Mouse (Mus musculus) kidney, postnatal 14 days (tissue): ENCODE measurements around the gene Zfp52.

ENCODE experiments used
- DNase-seq: peaks from one replicate; pipeline ENCODE4 v3.0.0; 2022; ENCODE audit warnings: mixed read lengths

The Zfp52 gene

GRCm38 (mm10) chr17:21535096-21536001 is at the start of gene Zfp52:
Gene Zfp52 (plus strand): TSS chr17:21535539.
- DNase-seq, result peak; percentile 78

DNA sequence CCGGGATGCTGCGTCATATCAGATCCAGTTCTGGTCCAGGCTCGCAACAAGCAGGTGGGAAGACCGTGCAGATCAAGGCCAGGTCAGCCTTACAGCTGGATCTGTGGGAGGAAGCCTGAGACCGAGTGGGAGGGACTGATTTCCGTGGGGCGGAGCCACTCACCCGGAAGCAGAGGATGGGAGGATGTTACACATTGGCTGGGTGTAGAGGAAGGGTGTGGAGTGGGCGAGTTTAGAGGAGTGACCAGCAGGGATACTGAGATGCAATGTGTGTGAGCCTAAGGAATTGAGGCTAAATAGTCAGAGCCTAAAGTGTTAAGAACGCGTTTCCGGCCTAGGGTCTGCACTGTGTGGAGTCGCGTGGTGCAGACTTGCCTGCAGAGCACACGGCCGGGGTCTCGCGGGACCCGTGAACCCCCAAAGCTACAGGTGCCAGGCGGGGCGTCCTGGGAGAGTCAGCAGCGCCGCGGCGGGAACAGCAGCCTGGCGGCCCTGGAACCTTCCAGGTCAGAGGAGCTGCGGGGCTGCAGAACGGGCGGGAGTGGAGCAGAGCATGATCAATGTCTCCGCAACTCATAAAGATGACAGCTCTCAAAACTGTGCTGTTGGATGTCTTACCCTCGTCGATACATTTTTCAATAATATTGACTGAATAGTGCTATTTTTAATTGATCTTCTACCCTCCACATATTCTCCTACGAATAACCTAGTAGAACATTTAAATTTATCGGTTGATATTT is 46.4 kb upstream of the Zfp52 start, which contains the start of gene Zfp53:
TSS of gene Zfp53 (plus strand) at position 239 of the 740 bp plus-strand sequence.
- DNase-seq, result peak; percentile 91

DNA sequence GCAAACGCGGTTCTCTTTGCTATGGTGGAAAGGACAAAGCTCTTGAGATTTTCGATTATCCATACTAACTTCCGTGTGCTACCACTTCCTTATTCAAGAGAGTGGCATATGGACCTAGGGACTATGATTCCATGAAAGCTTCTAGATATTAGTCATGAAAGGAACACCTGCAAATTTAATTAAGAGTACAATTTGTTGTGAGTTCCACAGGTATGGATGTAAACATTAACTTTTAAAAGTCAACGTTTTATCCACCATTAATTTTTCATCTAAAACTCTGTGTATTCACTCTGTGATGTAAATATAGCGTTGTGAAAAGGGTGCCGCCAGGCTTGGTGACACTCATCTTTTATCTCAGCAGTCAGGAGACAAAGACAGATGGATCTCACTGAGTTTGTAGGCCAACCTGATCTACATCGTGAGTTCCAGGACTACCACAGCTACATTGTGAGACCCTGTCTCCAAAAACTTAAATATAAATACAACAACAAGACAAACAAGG is 45.8 kb upstream of the Zfp52 start:
- no peak for DNase-seq

- DNase-seq, result no peak
These were observed 34.0 kb upstream of the Zfp52 start for GRCm38 (mm10) chr17:21501365-21501764.

- DNase-seq, result no peak
These were observed 30.8 kb upstream of the Zfp52 start for GRCm38 (mm10) chr17:21504524-21504923.

DNA sequence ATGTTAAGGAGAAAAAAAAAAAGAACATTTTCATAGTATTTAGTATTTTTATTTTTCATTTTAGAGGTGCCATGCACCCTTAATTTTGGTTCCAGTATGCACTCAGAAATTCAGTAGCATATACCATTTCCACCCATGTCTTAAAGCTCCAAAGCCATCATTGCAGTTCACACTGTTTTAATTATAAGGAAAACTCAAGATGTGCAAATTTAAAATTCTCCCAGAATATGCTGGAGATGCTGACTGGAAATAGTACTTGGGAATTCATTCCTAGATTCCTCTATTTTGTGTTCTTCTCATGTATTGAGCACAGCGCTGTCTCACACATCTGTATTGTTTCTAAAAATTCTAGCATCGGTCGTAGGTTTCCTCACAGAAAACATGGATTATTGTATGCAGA is 29.1 kb upstream of the Zfp52 start:
- no peak for DNase-seq

DNA sequence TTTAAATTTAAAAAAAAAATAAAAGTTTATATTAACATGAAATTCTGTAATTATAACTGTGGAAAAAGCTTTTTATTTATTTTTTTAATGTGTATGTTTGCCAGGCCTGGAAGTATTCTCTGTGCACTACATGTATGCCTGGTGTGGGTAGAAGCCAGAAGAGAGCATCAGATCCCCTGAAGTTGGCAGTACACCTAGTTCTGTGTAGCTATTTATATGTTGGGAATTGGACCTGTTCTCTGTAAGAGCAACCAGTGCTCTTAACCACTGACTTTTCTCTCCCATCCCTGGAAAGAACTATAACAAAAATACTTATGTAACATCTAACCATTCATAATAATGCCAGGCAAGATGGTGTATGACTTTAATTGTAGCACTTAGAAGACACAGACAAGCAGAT is 25.6 kb upstream of the Zfp52 start:
- no peak for DNase-seq

GRCm38 (mm10) chr17:21515403-21516105 is 19.8 kb upstream of the Zfp52 start:
- DNase-seq, result peak; percentile 85

- peak; percentile 85 for DNase-seq
These were observed 18.9 kb upstream of the Zfp52 start for GRCm38 (mm10) chr17:21516201-21517129.

- DNase-seq, result no peak
These were observed 18.1 kb upstream of the Zfp52 start for GRCm38 (mm10) chr17:21517130-21517671.

GRCm38 (mm10) chr17:21526270-21526669 is 9.1 kb upstream of the Zfp52 start:
- DNase-seq, result no peak

DNA sequence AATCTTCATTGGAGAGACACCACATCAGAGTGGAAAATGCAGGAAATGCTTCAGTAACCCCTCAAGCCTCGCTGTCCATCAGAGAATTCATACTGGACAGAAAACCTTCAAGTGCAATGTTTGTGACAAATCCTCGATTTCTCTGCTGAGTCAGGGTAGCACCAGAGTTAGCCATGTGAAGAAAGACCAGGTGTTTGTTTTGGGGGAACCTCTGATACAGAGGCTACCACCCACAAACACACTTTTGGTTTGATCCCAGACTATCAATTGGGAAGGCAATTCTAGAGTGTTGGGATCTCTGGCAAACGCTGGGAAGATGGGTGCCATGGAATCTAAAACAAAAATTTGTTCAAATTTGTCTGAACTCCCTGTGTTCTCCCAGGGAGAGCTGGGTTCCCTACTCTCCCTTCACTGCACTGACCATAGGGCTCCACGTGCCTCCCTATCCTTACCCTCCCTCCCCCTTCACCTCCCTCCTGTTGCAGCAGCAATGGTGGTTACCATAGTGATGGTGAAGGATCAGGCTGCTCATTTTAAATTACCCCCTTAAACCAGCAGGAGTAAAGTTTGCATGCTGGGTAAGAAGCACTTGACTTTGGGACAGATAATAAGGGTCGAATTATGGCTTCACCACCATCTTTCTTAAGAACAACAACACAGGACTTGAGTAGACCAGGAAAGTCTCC is 4.6 kb upstream of the Zfp52 start:
- DNase-seq, result no peak

DNA sequence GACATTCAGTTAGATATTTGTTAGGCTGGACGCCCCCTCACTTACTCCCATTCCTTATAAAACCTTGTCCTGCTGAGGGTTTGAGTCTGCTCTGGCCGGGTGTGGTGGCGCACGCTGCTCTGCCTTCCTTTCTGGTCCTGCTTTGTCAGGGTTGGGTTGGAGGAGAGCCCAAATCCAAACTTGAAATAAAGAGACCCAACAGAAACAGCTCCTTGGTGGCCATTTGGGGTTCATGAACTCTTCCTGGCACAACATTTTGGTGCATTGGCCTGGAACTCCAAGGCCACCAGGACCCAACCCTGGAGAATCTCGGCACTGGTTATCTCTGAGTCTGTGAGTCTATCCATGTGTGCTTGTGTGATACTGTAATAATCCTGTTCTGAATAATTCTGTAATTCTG is 3.7 kb upstream of the Zfp52 start:
- DNase-seq, result no peak

DNA sequence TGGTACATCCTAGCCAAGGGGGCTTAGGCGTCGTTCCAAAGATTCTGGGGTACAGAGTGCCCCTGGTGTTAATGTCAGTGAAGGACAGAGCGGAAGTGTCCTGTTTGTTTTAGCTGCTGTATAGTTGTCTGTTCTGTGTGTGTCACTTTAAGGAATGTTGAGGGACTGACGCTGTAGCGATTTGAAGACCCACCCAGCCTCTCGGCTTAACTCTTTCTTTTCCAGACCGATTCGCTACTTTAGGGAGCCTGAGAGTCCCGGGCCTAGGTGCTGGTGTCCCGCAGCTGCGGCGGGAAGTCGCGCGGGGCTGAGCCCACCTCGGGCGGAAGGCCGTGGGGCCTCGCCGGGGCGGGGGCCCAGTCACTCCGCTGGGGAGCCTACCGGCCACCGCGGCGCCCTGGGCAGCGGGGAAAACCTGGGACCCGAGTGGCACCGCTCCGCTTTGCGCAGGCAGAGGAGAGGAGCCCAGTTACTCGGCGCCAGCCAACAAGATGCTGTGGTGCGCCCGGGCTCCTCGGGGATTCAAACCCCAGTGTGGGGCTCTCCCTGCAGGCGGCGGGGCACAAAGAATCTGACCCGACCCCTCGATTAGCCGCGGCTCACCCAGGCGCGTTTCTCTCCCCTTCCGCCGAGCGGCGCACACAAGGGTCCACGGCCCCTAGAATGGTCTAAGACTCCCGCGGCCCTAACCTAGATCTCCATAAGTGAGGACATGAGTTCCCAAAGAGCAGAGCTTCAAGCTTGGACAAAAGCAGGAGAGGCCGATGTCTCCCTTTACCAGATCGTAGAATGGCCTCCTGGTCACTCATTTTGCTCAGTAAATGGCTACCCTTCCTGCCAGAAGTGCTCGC is 3.0 kb upstream of the Zfp52 start:
- DNase-seq, result peak; percentile 83

DNA sequence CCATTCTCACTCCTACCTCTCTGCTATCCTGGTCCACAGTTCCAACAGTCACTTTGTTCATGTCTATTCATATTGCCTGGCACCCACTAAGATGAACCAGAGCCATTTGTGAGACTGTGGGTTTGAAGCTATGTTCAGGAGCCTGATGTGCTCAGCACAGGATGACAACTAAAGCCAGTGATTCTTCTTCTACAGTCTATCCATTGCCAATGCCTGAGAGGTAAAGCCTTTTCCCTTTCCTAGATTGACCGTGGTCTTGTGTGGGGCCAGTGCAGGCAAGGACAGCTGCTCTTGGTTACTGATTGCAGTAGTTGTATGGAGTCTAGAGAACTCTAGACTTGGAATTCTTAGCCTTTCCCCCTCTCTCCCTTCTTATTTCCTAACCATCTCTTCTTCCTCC is 1.4 kb upstream of the Zfp52 start:
- DNase-seq, result no peak

- peak; percentile 86 for DNase-seq
These were observed 761 bp upstream of the Zfp52 start for GRCm38 (mm10) chr17:21534460-21535095.

DNA sequence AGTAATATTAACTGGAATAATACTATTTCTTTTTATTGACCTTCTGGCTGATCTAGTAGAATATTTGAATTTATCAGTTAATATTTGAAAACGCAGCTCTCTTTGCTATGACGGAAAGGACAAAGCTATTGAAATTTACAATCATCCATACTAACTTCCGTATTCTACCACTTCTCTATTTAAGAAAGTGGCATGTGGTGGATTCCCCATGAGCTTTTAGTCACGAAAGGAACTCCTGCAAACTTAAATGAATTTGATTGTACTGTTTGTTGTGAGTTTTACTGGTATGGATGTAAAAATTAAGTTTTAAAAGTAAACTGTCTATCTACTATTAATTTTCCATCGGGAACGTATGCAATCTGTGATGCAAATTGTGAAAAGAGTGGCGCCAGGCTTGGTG is 757 bp downstream of the Zfp52 start:
- DNase-seq, result no peak

- no peak for DNase-seq
These were observed 1.3 kb downstream of the Zfp52 start for GRCm38 (mm10) chr17:21536676-21537075.

DNA sequence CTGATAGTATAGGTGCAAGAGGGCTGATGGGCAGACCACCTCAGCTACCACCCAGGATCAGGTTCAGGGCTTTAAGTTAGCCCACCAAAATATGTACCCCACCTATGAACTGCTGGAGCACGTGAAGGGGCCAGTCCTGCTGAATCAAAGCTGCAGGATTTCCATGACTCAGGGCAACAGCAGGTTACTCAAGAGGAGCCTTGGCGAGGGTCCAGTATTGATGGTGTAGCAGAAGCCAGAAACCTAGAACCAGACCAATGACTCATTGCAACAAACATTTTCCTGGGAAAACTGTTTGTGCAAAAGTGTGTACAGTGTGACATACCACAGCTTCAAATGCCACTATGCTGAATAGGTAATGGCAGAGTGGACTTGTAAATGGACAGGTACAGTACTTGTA is 22.5 kb downstream of the Zfp52 start:
- DNase-seq, result no peak

DNA sequence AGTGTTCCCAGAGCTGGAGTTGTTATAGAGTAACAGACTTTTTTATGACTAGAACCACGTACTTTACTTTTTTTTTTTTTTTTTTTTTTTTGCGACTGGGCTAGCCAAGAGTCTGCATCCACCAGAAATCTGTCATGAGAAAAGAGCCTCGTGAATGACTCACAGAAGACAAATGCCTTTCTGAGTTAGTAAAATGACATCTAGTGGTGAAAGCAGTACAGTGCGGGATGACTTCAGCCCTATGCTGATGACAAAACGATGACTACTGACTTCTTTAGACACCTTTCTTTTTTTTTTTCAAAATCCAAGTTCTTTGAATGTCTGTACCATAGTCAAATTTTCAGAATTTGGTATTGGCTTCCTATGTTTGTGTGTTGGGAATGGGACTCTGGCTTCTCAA is 30.9 kb downstream of the Zfp52 start:
- peak; percentile 69 for DNase-seq
